Mouse (Mus musculus): ENCODE results near the gene Llcfc1. TPM values are rescaled to one million over a fixed set of nuclear protein-coding genes. Genes with fewer than 3 reads are reported as not detected.

Llcfc1 gene
- polyA plus RNA-seq, 1 experiment = not detected

- Histone ChIP-seq H3K4me3 (ENCODE audit: insufficient read depth, low read length) (no peak overlapping the region), H3K4me1 (ENCODE audit: control insufficient read depth, insufficient read depth, low read length) (no peaks in the 10 kb centered on the region; the same call in 1 of the 2 replicates), H3K27ac (ENCODE audit: insufficient read depth, low read length) (no peak overlapping the region)
- TF ChIP-seq CTCF (IDR thresholded peaks at IDR 0.05; ENCODE audit: borderline replicate concordance, insufficient read depth, low read length) (no peak), POLR2A (IDR thresholded peaks at IDR 0.05; ENCODE audit: low read depth, low read length) (no peak)
These were observed 10.2 kb downstream of the Llcfc1 start for GRCm38 (mm10) chr6:41694407-41694806.

- Histone ChIP-seq H3K4me3 (ENCODE audit: insufficient read depth, low read length) (no peak overlapping the region), H3K4me1 (ENCODE audit: control insufficient read depth, insufficient read depth, low read length) (no peaks in the 10 kb centered on the region), H3K27ac (ENCODE audit: insufficient read depth, low read length) (no peak overlapping the region)
- no peak for TF ChIP-seq POLR2A (IDR thresholded peaks at IDR 0.05; ENCODE audit: low read depth, low read length)
- no peak for TF ChIP-seq CTCF (IDR thresholded peaks at IDR 0.05; ENCODE audit: borderline replicate concordance, insufficient read depth, low read length)
These were observed 17.0 kb downstream of the Llcfc1 start for GRCm38 (mm10) chr6:41701245-41701644.

GRCm38 (mm10) chr6:41702928-41703327, 18.7 kb downstream of the Llcfc1 start:
- Histone ChIP-seq H3K27ac (ENCODE audit: insufficient read depth, low read length) (no peak overlapping the region), H3K4me3 (ENCODE audit: insufficient read depth, low read length) (no peak overlapping the region), H3K4me1 (ENCODE audit: control insufficient read depth, insufficient read depth, low read length) (no peaks in the 10 kb centered on the region)
- TF ChIP-seq POLR2A (IDR thresholded peaks at IDR 0.05; ENCODE audit: low read depth, low read length) (no peak), CTCF (IDR thresholded peaks at IDR 0.05; ENCODE audit: borderline replicate concordance, insufficient read depth, low read length) (no peak)

GRCm38 (mm10) chr6:41704123-41704522, 19.9 kb downstream of the Llcfc1 start, which contains the start of gene Kel:
Gene Kel (minus strand): TSS chr6:41704339.
- H3K4me1 ChIP-seq (ENCODE audit: control insufficient read depth, insufficient read depth, low read length) = no peaks in the 10 kb centered on the region
- no peak for TF ChIP-seq POLR2A (IDR thresholded peaks at IDR 0.05; ENCODE audit: low read depth, low read length)
- no peak for TF ChIP-seq CTCF (IDR thresholded peaks at IDR 0.05; ENCODE audit: borderline replicate concordance, insufficient read depth, low read length)
- H3K4me3 ChIP-seq (ENCODE audit: insufficient read depth, low read length) = no peak within 1 kb of the TSS
- no peak within 1 kb of the TSS for H3K27ac ChIP-seq (ENCODE audit: insufficient read depth, low read length)

- TF ChIP-seq POLR2A (IDR thresholded peaks at IDR 0.05; ENCODE audit: low read depth, low read length) (no peak), CTCF (IDR thresholded peaks at IDR 0.05; ENCODE audit: borderline replicate concordance, insufficient read depth, low read length) (no peak)
- H3K4me3 ChIP-seq (ENCODE audit: insufficient read depth, low read length) = no peak overlapping the region
- no peak overlapping the region for H3K27ac ChIP-seq (ENCODE audit: insufficient read depth, low read length)
- no peaks in the 10 kb centered on the region for H3K4me1 ChIP-seq (ENCODE audit: control insufficient read depth, insufficient read depth, low read length)
These were observed 22.0 kb downstream of the Llcfc1 start for GRCm38 (mm10) chr6:41706275-41706674.

- TF ChIP-seq CTCF (IDR thresholded peaks at IDR 0.05; ENCODE audit: borderline replicate concordance, insufficient read depth, low read length) = no peak
- no peak for TF ChIP-seq POLR2A (IDR thresholded peaks at IDR 0.05; ENCODE audit: low read depth, low read length)
- no peak overlapping the region for H3K27ac ChIP-seq (ENCODE audit: insufficient read depth, low read length)
- H3K4me1 ChIP-seq (ENCODE audit: control insufficient read depth, insufficient read depth, low read length) = no peaks in the 10 kb centered on the region
- no peak overlapping the region for H3K4me3 ChIP-seq (ENCODE audit: insufficient read depth, low read length)
These were observed 26.1 kb downstream of the Llcfc1 start for GRCm38 (mm10) chr6:41710281-41710680.

- Histone ChIP-seq H3K4me3 (ENCODE audit: insufficient read depth, low read length) (no peak overlapping the region), H3K4me1 (ENCODE audit: control insufficient read depth, insufficient read depth, low read length) (no peaks in the 10 kb centered on the region), H3K27ac (ENCODE audit: insufficient read depth, low read length) (no peak overlapping the region)
- TF ChIP-seq POLR2A (IDR thresholded peaks at IDR 0.05; ENCODE audit: low read depth, low read length) = no peak
- no peak for TF ChIP-seq CTCF (IDR thresholded peaks at IDR 0.05; ENCODE audit: borderline replicate concordance, insufficient read depth, low read length)
These were observed 37.2 kb downstream of the Llcfc1 start for GRCm38 (mm10) chr6:41721430-41721829.

- H3K27ac ChIP-seq (ENCODE audit: insufficient read depth, low read length) = no peak overlapping the region
- TF ChIP-seq CTCF (IDR thresholded peaks at IDR 0.05; ENCODE audit: borderline replicate concordance, insufficient read depth, low read length) = no peak
- no peak for TF ChIP-seq POLR2A (IDR thresholded peaks at IDR 0.05; ENCODE audit: low read depth, low read length)
- no peaks in the 10 kb centered on the region for H3K4me1 ChIP-seq (ENCODE audit: control insufficient read depth, insufficient read depth, low read length)
- no peak overlapping the region for H3K4me3 ChIP-seq (ENCODE audit: insufficient read depth, low read length)
These were observed 43.9 kb downstream of the Llcfc1 start for GRCm38 (mm10) chr6:41727989-41728609.

GRCm38 (mm10) chr6:41734719-41735470, 50.7 kb downstream of the Llcfc1 start:
- TF ChIP-seq POLR2A (IDR thresholded peaks at IDR 0.05; ENCODE audit: low read depth, low read length) (no peak), CTCF (IDR thresholded peaks at IDR 0.05; ENCODE audit: borderline replicate concordance, insufficient read depth, low read length) (no peak)
- Histone ChIP-seq H3K4me1 (ENCODE audit: control insufficient read depth, insufficient read depth, low read length) (no peaks in the 10 kb centered on the region), H3K27ac (ENCODE audit: insufficient read depth, low read length) (no peak overlapping the region), H3K4me3 (ENCODE audit: insufficient read depth, low read length) (no peak overlapping the region)

Other genes with a start within 250 kb of the Llcfc1 start
- gene Gm10334, start 238.3 kb upstream of the Llcfc1 start, polyA plus RNA-seq (2011; ENCODE audit: insufficient read length, low read depth, missing spikeins) = not detected in 2 replicates
- gene Prss1, start 225.5 kb upstream of the Llcfc1 start, polyA plus RNA-seq (2011; ENCODE audit: insufficient read length, low read depth, missing spikeins) = not detected in 2 replicates
- gene Prss2, start 162.6 kb upstream of the Llcfc1 start, polyA plus RNA-seq (2011; ENCODE audit: insufficient read length, low read depth, missing spikeins) = not detected in 2 replicates
- gene Ephb6, start 78.9 kb upstream of the Llcfc1 start, polyA plus RNA-seq (2011; ENCODE audit: insufficient read length, low read depth, missing spikeins) = 3.1 and 5.6 TPM in 2 replicates
- not detected in 2 replicates for gene Trpv6, start 48.0 kb upstream of the Llcfc1 start, polyA plus RNA-seq (2011; ENCODE audit: insufficient read length, low read depth, missing spikeins)
- not detected in 2 replicates for gene Trpv5, start 3.7 kb upstream of the Llcfc1 start, polyA plus RNA-seq (2011; ENCODE audit: insufficient read length, low read depth, missing spikeins)
- not detected in 2 replicates for gene Kel, start 19.9 kb downstream of the Llcfc1 start, polyA plus RNA-seq (2011; ENCODE audit: insufficient read length, low read depth, missing spikeins)
- not detected in 2 replicates for gene Olfr459, start 90.7 kb downstream of the Llcfc1 start, polyA plus RNA-seq (2011; ENCODE audit: insufficient read length, low read depth, missing spikeins)
- not detected in 2 replicates for gene Pip, start 163.1 kb downstream of the Llcfc1 start, polyA plus RNA-seq (2011; ENCODE audit: insufficient read length, low read depth, missing spikeins)
- not detected in 2 replicates for gene Sval2, start 168.6 kb downstream of the Llcfc1 start, polyA plus RNA-seq (2011; ENCODE audit: insufficient read length, low read depth, missing spikeins)